Mouse (Mus musculus): ENCODE measurements around the gene Agpat2.

DNA sequence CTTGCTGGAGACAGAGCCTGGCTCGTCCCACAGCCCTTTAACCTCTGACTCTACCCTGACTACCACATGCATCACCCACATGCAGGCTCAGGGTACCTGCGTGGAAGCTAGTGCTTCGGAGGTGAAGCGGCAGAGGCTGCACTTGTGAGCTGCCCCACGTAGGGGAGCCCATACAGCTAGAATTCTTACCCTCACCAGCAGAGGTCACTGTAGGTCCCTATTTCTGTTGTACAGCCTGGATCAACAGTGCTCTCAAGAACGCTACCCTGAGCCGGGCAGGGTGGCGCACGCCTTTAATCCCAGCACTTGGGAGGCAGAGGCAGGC is 10.2 kb downstream of the Agpat2 start:
- TF ChIP-seq CTCF (IDR thresholded peaks at IDR 0.05; ENCODE audit: borderline replicate concordance, extremely low read depth, insufficient read depth, insufficient read length) (peak; percentile 20; the same call in 1 of the 2 replicates), POLR2A (IDR thresholded peaks at IDR 0.05; ENCODE audit: borderline replicate concordance, extremely low read depth, insufficient read depth, insufficient read length, poor library complexity, severe bottlenecking) (no peak)
